Mouse (Mus musculus) liver (tissue): ENCODE data around the gene Smarcd1.
"Not testable (repeated sequence)": the region's sequence is repeated elsewhere in the genome, so short reads cannot be mapped to it uniquely, and the experiment has no call there.

Experiments used
- DNase-seq: peaks from one replicate; pipeline ENCODE4 v3.0.0-alpha.2; 2020; ENCODE audit warnings: mixed read lengths

The Smarcd1 gene

DNA sequence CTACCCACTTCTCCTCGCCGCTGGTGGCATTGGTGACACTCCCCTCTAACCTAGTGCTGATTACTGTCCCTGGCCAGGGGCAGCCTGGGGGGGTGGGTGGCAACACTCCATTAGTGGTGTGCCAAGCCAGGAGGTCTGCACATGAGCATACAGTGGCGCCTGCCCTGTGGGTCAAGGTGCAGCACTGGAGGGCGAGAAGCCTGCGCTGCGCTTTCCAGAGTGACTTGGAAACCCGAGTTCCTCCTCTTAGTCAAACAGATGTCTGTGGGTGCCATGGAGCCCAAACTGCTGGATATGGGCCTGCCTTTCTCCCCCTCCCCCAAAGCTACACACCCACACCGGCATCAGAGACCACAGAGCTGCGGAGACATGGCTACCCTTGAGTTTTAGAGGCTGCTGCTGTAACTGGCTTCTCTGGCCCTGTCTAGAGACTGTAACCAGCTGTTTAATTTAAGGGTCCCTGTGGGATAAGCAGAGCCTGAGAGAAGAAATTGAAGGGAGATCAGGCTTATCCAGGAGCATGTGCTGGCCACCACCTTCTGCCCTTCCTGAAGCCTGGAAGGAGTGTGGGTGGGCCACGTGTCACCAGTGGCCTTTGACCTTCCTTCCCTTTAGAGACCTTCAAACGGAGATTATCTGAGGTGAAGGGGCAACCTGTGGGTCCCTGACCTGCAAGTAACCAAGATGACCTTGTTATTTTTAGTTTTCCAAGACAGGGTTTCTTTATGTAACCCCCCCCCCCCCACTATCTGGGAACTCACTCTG is 14.2 kb downstream of the Smarcd1 start:
- no peak for DNase-seq

DNA sequence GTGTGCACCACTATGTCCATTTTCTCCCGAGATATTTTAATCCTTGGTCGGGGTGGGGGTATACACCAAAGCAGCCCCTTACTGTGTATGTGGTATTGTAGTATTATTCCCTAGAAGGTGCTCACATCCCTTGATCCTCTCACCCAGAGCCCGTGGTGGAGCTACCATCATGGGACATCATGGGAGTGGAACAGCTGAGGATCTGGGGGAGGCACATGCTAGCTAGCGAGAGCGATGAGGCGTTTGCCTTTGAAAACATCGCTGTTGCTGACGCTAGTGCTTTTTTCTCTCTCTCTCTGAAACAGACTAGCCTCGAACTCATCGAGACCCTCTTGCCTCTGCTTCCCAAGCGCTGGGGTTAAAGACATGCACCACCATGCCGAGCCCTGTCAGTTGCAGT is 14.9 kb downstream of the Smarcd1 start:
- no peak for DNase-seq

DNA sequence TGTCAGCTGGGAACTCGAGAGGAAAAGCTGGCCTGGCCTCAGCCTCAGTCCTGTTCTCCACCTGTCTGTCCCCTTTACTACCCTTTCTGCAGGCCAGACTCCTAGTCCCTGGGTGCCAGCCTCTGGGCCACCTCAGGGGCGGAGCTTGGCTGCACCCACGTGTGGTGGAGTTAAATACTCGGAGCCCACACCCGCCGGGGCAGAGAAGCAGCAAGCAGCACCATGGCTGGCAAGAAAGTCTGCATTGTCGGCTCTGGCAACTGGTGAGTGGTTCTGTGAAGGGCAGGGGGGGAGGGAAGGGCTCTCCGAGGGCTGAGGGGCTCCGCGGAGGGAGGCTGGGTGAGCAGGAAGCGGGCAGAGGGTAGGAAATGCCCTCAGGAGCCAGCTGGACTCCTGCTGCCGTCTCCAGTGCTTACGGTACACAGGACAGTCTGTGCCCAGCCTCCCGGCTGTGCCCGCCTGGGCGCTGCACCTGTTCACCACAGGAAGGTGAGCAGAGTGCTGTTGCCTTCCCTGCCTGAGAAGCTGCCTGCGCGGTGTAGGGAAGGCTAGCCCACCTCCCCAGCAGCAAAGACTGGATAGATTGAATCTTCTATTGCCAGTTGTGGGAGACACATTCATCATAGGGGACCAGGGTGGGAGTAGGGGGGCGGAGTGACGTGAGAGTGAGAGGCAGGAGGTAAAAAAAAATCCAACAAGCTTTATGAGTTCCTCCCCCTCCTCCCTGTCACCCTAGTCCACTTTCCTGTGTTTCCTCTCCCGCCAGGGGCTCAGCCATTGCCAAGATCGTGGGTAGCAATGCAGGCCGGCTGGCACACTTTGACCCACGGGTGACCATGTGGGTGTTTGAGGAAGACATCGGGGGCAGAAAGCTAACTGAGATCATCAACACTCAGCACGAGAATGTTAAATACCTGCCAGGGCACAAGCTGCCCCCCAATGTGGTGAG is 15.7 kb downstream of the Smarcd1 start, which contains the start of gene Gpd1:
Gene Gpd1, plus strand, starts transcription at position 130 of the 949 bp plus-strand sequence.
- DNase-seq: no peak

DNA sequence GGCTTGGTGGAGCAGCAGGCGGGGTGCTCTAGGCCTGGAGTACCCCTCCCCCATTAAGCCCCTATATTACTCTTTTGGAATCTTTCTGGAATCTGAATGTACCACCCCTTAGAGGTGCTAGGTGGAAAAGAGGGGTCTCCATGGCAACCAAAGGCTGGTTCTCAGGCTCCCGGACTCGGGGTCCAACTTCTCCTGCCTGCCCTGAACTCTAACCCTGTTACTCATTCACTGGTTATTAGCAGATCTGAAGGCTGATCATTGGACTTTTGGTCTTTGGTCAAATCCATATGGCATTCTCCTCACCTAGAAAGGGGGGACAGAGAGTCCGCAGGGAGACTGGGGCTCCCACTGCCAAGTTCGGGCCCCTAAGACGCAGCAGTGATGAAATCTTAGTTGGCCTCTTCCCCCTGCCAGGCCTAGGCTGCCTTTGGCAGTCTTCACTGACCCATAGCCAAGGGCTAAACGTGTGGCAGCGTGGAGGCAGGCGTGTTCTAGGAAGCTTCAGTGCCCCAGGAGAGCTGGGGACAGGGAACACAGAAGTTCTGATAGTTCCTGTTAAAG is 16.6 kb downstream of the Smarcd1 start:
- no peak for DNase-seq

DNA sequence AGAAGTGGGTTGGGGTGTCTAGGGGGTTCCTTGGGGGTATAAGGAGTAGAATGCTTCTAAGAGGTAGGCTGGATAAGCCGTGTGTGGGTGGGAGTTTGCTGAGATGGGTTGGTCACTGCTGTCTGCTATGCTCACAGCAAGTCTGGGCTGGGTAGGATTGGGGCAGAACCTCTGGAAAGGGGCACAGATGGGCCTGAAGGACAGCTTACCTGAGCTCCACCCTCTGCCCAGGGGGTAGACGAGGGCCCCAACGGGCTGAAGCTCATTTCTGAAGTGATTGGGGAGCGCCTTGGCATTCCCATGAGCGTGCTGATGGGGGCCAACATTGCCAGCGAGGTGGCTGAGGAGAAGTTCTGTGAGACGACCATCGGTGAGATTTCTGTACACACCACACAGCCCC is 17.9 kb downstream of the Smarcd1 start:
- DNase-seq: no peak

DNA sequence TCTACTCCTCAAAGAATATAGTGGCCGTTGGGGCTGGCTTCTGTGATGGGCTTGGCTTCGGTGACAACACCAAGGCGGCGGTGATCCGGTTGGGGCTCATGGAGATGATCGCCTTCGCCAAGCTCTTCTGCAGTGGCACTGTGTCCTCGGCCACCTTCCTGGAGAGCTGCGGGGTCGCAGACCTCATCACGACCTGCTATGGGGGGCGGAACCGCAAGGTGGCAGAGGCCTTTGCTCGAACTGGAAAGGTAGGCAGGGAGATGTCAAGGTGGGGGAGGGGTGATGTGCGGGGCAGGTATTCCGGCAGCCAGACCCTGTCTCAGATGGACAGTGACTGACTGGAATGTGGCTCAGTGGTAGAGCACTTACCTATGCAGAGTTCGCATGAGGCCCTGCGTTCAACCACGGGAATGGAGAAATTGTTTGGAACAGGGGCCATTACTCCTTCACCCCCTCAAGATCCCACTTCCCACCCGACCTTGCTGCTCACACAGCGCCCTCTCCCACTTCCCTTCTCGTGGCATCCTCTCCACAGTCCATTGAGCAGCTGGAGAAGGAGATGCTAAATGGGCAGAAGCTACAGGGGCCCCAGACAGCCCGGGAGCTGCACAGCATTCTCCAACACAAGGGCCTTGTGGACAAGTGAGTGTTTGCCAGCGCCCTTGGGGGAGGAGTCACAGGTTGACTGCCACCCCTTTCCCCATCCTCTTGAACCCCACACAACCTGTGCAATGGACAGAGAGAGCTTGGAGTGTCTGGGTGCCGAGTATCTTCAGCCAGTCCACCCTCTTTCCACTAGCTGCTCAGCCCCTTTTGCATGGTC is 20.2 kb downstream of the Smarcd1 start:
- DNase-seq: no peak

DNA sequence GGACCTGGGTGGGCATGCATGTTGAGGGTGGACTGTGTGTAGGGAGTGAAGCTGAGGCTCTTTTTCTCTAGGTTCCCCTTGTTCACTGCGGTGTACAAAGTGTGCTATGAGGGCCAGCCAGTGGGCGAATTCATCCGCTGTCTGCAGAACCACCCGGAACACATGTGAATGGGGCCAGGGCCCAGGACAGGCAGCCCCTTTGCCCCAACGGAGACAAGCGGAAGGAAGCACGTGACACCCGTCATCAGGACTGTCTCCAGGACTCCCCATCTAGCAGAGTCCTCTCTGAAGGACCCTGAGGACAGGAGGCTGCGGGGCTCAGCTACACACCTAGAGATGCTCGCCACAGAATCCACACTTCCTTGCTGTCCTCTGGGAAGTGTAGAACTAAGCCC is 21.2 kb downstream of the Smarcd1 start:
- no peak for DNase-seq

DNA sequence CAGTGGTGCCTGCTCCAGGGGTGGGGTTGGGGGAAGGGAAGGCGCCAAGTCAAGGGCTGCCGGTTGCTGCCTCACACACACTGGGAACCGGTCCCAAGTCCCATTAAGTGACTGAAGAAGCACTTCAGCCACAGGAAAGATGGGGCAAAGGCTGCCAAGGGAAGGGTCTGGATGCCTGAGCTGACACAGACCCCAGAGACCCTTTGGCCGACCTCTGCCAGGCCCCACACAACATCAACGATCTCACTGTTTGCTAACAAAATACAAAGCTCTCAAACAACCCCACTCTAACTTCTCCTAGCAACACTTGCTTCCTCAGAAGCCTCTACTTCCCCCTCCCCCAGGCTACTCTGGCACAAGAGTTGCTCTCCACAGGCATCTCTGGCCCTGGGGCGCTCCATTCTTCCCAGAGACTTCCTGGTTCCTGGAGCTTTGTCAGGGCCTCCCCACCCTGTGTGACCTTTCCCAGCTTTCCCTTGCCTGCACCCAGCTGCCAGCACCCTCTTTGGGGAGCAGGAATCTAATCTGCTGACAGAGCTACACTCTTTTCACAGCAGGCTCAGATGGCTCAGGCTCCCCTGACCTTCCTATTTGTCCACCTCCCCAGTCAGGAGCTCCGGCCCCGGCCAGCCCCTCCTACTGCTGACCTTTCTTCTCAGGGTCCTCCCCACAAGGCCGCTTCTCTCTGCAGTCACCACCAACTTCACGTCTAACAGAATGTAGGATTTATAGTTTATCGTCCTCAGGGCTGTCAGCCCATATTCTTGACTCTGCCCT is 21.8 kb downstream of the Smarcd1 start:
- DNase-seq: peak; percentile 57

DNA sequence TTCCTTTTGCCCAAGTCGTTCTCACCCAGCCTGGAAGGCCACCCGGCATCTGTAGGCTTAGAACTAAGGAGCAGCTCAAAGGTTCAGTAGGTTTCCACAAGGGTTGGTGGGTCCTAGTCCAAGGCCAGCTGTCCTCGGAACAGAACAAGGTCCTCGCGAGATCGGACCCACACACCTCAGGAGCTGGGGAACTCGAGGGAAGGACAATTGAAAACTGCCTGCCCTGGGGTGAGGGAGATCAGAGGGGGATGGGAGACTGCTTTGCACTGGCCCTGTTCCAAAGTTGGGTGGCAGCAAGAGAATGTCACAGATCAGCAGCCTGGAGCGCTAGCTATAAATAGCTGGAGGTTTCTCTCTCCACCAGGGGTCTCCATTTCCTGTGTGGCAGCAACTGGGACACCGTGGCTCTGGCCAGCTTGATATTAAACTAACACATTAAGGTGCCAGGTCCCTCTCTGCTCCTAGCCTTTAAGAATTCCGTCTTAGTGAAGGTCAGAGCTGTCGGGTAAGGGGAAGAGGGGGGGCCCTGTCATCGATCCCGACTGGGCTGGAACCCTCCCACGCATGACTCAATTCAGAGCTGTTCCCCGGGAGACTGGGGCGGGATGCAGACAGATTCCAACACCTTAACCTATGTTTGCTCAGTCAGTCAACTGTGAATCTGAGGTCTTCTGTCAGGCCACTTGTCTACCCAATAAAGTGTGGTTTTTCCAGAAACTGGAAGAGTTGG is 22.5 kb downstream of the Smarcd1 start:
- peak; percentile 68 for DNase-seq

DNA sequence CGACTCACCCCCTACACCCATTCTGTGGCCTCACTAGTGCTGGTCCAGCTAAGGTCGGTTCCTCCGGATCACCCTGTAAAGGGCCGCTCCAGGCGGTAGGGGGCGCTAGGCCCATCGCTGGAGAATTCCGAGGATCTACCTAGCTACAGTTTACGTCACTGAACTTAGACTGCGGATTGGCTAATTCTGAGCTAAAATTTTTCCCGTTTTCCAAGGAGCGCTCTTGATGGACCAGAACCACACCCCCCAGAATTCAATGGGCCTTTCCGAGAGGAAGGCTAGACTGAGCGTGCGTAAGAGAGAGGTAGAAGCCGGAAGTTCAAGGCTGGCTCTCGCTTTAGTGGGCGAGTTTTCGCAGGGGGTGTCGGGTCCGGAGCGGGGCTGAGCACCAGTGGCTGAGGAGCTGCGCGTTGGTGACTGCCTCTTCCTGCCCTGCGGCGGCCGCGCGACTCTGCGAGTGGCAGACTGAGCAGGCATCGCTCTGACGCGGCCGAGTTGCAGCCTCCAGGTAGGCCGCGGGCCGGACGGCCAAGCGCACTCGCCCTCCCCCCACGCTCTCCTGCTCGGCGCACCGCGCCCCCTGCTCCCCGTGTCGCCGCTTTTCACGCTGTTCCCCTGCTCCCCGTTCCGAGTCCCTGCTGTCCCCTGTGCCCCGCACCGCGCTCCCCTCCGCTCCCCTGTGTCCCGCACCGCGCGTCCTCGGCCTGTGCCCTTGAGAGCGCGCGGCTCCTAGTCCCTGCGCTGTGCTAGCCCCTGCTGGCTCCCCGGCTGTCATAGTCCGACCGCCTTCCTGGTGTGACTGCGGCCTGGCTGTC is 23.6 kb downstream of the Smarcd1 start, which contains the start of gene Cox14:
Gene Cox14, plus strand, starts transcription at position 278 of the 815 bp plus-strand sequence.
- DNase-seq: peak; percentile 92

DNA sequence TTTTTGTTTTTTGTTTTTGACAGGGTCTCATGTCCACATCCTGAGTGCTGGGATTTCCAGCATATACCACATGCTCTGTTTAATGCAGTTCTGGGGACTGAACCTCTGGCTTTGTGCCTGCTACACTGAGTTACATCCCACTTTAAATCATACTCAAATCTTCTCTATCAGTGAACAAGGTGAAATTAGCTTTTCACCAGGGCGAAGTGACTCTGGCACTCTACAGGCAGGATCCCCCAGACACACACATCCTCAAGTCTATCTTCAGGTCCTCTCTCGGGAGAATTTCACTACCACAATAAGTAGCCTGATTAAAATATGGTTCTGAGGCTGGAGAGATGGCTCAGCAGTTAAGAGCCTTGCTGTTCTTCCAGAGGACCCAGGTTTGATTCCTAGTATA is 24.6 kb downstream of the Smarcd1 start:
- DNase-seq: no peak

DNA sequence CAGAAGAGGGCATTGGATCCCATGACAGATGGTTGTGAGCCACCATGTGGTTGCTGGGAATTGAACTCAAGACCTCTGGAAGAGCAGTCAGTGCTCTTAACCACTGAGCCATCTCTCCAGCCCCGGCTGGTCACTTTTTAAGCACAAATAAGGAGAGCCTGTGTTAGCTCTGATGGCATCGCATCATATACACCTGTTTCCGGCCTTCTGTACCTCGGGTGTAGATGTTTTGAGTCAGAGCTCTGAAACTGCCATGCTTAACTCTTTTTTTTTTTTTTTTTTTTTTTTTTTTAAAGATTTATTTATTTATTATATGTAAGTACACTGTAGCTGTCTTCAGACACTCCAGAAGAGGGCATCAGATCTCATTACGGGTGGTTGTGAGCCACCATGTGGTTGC is 25.1 kb downstream of the Smarcd1 start:
- not testable (repeated sequence) for DNase-seq

DNA sequence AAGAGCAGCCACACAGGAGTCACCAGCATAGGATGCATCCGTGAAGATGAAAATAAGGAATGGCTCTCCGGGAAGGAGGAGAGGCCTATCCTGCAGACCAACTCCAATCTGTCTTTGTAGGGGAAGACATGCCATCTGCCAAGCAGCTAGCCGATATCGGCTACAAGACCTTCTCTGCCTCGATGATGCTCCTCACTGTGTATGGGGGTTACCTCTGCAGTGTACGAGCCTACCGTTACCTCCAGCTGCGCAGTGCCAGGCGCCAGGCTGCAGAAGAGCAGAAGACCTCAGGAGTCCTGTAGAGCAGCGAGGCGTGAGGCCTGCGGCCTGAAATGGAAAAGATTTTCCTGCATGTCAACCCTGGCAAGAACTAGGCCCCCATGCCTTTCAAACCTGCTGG is 25.6 kb downstream of the Smarcd1 start:
- no peak for DNase-seq

DNA sequence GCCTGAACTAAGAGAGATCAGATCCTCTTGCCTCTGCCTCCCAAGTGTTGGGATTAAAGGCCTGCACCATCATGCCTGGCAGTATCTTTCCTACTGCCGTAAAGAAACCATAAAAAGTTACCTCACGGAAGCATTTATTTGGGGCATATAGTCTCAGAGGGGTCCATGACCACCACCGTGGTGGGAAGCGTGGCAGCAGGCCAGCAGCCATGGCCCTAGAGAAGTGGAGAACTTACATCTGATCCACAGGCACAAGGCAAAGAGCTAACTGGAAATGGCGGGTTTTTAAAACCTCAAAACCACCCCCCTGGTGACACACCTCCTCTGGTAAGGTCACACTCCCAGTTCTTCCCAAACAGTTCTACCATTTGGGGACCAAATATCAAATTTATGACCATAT is 26.3 kb downstream of the Smarcd1 start:
- DNase-seq: no peak

DNA sequence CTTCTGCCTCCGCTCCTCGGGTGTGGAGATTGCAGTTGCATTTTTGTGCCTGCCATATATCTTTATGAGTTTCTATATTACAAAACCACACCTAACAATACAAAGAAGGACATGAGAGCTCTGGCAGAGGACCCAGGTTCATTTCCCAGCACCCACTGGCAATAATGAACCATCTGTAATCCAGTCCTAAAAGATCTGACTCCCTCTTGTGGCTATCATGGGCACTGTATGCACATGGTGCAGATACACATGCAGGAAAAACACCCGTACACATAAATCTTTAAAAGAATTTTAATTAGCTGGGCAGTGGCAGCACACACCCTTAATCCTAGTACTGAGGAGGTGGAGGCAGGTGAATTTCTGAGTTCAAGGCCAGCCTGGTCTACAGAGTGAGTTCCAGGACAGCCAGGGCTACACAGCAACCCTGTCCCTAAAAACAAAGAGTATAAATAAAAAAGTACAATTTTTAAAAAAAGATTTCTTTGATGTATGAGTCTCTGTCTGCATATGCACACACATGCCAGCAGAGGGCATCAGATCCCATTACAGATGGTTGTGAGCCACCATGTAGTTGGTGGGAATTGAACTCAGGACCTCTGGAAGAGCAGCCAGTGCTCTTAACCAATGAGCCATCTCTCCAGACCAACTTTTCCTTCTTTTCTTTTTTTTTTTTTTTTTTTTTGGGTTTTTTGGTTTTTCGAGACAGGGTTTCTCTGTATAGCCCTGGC is 27.3 kb downstream of the Smarcd1 start:
- DNase-seq: no peak

DNA sequence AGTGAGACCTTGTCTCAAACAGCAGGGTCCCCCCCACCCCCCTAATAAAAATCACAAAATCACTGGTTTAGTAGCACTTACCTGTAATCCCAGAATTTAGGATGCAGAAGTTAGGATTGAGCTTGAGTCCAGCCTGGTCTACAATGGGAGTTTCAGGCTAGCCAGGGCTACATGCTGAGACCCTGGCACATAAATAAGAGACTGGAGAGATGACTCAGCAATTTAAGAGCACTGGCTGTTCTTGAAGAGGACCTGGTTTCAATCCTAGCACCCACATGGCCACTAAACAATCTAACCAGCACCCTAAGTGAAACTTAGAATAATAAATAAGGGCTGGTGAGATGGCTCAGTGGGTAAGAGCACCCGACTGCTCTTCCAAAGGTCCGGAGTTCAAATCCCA is 29.2 kb downstream of the Smarcd1 start:
- DNase-seq: no peak

DNA sequence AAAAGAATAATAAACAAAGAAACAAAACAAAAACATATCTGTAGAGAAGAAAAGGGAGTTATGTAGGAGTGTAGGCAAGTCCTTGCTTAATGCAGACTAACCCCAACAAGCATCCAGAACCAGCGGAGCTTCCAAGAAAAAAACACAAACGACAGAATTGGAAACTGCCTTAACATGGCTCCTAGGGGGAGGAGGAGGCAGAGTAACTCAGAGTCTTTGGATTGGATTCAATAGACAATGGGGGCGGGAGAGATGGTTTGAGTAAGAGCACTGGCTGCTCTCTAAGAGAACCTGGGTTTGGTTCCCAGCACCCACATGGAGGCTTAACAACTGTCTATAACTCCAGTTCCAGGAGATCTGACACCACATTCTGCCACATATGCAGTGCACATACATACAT is 29.7 kb downstream of the Smarcd1 start:
- no peak for DNase-seq

DNA sequence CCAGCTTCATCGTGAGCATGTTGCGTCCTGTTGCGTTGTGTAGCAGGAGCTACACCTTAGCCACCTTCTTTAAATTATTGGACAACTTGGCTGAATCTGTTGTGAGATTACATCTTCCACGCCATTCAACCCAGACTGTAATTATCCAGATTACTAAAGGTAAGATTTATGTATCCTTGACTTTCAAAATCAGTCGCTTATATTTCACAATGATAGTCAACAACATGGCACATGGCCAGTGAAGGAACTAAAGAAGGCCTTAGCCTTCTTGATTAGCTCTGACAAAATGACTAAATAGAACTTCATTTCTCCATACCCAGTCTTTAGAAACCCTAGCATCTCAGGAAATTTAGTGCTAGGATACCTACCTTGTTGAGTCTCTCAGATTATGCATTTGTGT is 31.3 kb downstream of the Smarcd1 start:
- DNase-seq: no peak

DNA sequence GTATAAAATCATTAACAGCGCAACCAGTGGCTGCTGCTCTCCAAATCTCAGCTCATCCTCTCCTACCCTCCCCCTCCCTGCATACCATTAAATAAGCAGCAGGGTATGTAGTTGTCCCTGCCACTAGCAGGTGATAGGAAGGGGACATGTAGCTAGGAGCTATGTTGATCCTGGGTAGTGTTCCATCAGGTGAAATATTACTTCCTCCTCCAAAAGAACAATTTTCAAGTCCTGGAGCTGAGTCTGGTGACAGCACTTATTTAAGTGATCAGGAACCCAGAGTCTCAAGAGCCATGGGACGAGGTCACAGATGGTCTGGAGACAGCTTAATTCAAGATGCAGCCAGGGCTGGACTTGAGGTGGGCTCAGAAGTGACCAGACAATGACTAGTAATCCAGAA is 33.7 kb downstream of the Smarcd1 start:
- no peak for DNase-seq
